Mouse (Mus musculus): Measurements from ENCODE around the gene Wdfy2. TPM values are rescaled to one million over a fixed set of nuclear protein-coding genes. Genes with fewer than 3 reads are reported as not detected.

The Wdfy2 gene
- total and polyA plus RNA-seq, 3 experiments, result 2.7 to 4.1 TPM; not detected in 1

GRCm38 (mm10) chr14:62842495-62842894, 5.0 kb downstream of the Wdfy2 start:
- DNase-seq (ENCODE audit: low read depth, low spot score), result no peak
- no peaks in the 10 kb centered on the region for H3K9me3 ChIP-seq (replicated peaks; ENCODE audit: insufficient read depth, low read length)
- peaks cover 0 to 3% of the 10 kb centered on the region in 2 experiments; a peak in 1 of 4 replicates for H3K4me1 ChIP-seq (ENCODE audit: control insufficient read depth in 1 of 2, insufficient read depth in 2 of 2, low read length in 2 of 2)
- no peak overlapping the region for H3K9ac ChIP-seq (ENCODE audit: control insufficient read depth, low read depth, low read length, poor library complexity, severe bottlenecking)
- no peak overlapping the region for H3K4me3 ChIP-seq (ENCODE audit: control insufficient read depth in 1 of 2, insufficient read depth in 1 of 2, low read depth in 2 of 2, low read length in 2 of 2)
- H3K27me3 ChIP-seq (ENCODE audit: control insufficient read depth in 1 of 2, insufficient read depth in 2 of 2, low read length in 2 of 2), result no peaks in the 10 kb centered on the region
- no peak for TF ChIP-seq POLR2A (IDR thresholded peaks at IDR 0.05; ENCODE audit: control insufficient read depth in 1 of 2, insufficient read depth in 1 of 2, low read depth in 1 of 2, low read length in 2 of 2, poor library complexity in 1 of 2)
- no peak for TF ChIP-seq BHLHE40 (IDR thresholded peaks at IDR 0.05; ENCODE audit: borderline replicate concordance, low read depth, low read length)
- no peak for TF ChIP-seq NRF1 (IDR thresholded peaks at IDR 0.05; ENCODE audit: insufficient read depth, low read depth, low read length, poor library complexity, severe bottlenecking)
- TF ChIP-seq USF2 (IDR thresholded peaks at IDR 0.05; ENCODE audit: borderline replicate concordance in 1 of 2, insufficient read depth in 1 of 2, low read depth in 1 of 2, low read length in 2 of 2), result no peak
- no peak for TF ChIP-seq USF1 (IDR thresholded peaks at IDR 0.05; ENCODE audit: low read depth, low read length)
- no peak for TF ChIP-seq CHD2 (IDR thresholded peaks at IDR 0.05; ENCODE audit: low read length)
- H3K36me3 ChIP-seq (ENCODE audit: control insufficient read depth in 1 of 2, insufficient read depth in 2 of 2, low read length in 2 of 2), result peaks cover 0 to 5% of the 10 kb centered on the region in 2 experiments; a peak in 2 of 4 replicates
- H3K27ac ChIP-seq (ENCODE audit: control insufficient read depth, low read depth, low read length), result no peak overlapping the region
- H3K79me2 ChIP-seq (ENCODE audit: control insufficient read depth, insufficient read depth, low read length, poor library complexity), result no peaks in the 10 kb centered on the region; the same call in 1 of the 2 replicates

DNA sequence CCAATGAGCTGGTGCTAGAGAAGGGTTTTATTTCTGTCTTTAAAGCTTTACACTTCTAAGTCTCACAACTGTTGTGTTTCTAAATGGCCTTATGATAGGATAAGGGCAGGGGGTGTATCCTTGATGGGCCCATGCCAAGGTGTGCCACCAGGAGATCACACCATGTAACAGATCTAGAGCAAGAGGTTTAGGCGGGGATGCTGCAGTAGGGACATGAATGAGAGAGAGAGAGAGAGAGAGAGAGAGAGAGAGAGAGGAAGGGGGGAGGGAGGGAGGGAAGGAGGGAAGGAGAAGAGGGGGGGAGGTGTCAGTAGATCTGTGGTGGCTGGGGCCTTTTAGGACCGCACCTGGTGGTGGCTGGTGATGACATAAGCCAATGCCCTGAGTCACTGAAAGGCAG, 5.5 kb downstream of the Wdfy2 start:
- no peaks in the 10 kb centered on the region for H3K9me3 ChIP-seq (replicated peaks; ENCODE audit: insufficient read depth, low read length)
- no peaks in the 10 kb centered on the region; the same call in 1 of the 2 replicates for H3K79me2 ChIP-seq (ENCODE audit: control insufficient read depth, insufficient read depth, low read length, poor library complexity)
- H3K9ac ChIP-seq (ENCODE audit: control insufficient read depth, low read depth, low read length, poor library complexity, severe bottlenecking), result no peak overlapping the region
- H3K4me1 ChIP-seq (ENCODE audit: control insufficient read depth in 1 of 2, insufficient read depth in 2 of 2, low read length in 2 of 2), result peaks cover 0 to 3% of the 10 kb centered on the region in 2 experiments; a peak in 1 of 4 replicates
- no peak for DNase-seq (ENCODE audit: low read depth, low spot score)
- TF ChIP-seq MYC (IDR thresholded peaks at IDR 0.05; ENCODE audit: low read depth, low read length) (no peak), NELFE (IDR thresholded peaks at IDR 0.05; ENCODE audit: low read depth, low read length) (no peak), POLR2A (IDR thresholded peaks at IDR 0.05; ENCODE audit: control insufficient read depth in 1 of 2, insufficient read depth in 1 of 2, low read depth in 1 of 2, low read length in 2 of 2, poor library complexity in 1 of 2) (no peak), ZMIZ1 (IDR thresholded peaks at IDR 0.05; ENCODE audit: low read depth, low read length) (no peak), JUND (IDR thresholded peaks at IDR 0.05; ENCODE audit: low read depth, low read length) (no peak), ETS1 (IDR thresholded peaks at IDR 0.05; ENCODE audit: low read depth, low read length) (no peak), ELF1 (IDR thresholded peaks at IDR 0.05; ENCODE audit: low read depth, low read length) (no peak), SMC3 (IDR thresholded peaks at IDR 0.05; ENCODE audit: low read depth, low read length) (no peak), USF1 (IDR thresholded peaks at IDR 0.05; ENCODE audit: low read depth, low read length) (no peak), POLR2AphosphoS5 (IDR thresholded peaks at IDR 0.05; ENCODE audit: borderline replicate concordance, low read depth, low read length) (no peak), EP300 (IDR thresholded peaks at IDR 0.05; ENCODE audit: low read depth in 1 of 2, low read length in 2 of 2) (no peak), ZC3H11A (IDR thresholded peaks at IDR 0.05; ENCODE audit: low read depth, low read length) (no peak), TAL1 (IDR thresholded peaks at IDR 0.05; ENCODE audit: low read length) (no peak), GABPA (IDR thresholded peaks at IDR 0.05; ENCODE audit: low read depth, low read length) (no peak), MXI1 (IDR thresholded peaks at IDR 0.05; ENCODE audit: low read depth, low read length) (no peak), UBTF (IDR thresholded peaks at IDR 0.05; ENCODE audit: borderline replicate concordance, insufficient read depth, low read depth, low read length) (no peak)
- no peak overlapping the region for H3K4me3 ChIP-seq (ENCODE audit: control insufficient read depth in 1 of 2, insufficient read depth in 1 of 2, low read depth in 2 of 2, low read length in 2 of 2)
- peaks cover 0 to 5% of the 10 kb centered on the region in 2 experiments; a peak in 2 of 4 replicates for H3K36me3 ChIP-seq (ENCODE audit: control insufficient read depth in 1 of 2, insufficient read depth in 2 of 2, low read length in 2 of 2)
- H3K27ac ChIP-seq (ENCODE audit: control insufficient read depth, low read depth, low read length), result no peak overlapping the region
- H3K27me3 ChIP-seq (ENCODE audit: control insufficient read depth in 1 of 2, insufficient read depth in 2 of 2, low read length in 2 of 2), result no peaks in the 10 kb centered on the region

All from MEL (cell line).